Mouse (Mus musculus): ENCODE data around the gene Kif17.

Gene Kif17

GRCm38 (mm10) chr4:138259482-138259881, 9.2 kb downstream of the Kif17 start:
- peak in 1 of 2 experiments; percentile 15 for DNase-seq (ENCODE audit: low spot score in 2 of 2)

DNA sequence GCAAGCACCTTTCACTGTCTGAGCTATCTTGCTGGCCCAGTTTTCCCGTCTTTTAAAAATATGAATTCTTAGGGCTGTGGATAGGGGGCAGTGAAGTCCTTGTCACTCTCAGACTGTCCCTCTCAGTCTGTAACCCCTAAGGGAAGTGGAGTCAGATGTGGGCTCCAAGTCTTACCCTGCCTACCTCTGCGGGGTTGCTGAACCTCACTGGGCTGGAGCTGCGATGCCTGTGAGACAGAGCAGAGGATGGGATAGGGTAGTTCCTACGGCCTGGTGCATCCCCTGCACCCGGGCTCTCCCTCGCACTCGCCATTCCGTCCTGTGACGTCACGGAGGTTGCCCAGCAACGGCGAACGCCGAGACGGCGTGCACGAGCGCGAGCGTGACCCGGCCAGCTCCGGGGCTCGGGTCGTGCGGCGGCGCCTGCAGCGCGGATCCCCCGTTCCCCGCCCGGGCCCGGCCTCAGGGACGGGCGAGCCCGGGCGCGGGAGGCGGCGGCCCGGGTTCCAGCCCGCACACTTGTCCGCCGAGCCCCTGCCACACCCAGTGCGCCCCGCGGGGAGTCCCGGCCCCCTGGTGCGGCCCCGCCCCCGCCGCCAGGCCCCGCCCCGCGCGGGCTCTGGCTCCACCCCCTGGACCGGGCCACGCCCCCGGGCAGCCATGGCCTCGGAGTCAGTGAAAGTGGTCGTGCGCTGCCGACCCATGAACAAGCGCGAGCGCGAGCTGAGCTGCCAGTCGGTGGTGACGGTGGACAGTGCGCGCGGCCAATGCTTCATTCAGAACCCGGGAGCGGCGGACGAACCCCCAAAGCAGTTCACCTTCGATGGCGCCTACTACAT, 11.8 kb downstream of the Kif17 start:
- DNase-seq (ENCODE audit: low spot score in 2 of 2) = peak; percentile 83 to 91

DNA sequence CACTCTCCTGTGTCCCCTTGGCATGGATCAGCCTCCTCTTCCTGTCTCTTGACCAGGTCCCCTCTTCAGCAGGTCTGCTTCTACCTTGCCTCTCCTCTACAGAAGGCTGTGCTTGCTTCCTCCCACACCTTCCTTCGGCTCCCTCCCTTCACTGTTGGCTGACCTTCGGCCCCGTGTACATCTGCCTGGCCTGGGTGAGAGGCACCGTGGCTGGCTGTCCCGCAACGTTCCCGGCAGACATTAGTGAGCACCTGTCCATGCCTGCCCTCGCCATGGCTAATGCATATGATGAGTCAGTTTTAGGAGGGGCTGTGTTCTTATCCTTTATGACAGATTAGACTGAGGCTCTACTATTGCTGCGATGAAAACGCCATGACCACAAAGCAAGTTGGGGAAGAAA, 17.6 kb downstream of the Kif17 start:
- DNase-seq (ENCODE audit: low spot score in 2 of 2) = no peak

GRCm38 (mm10) chr4:138272011-138272997, 22.1 kb downstream of the Kif17 start:
- DNase-seq (ENCODE audit: low spot score in 2 of 2) = no peak

- DNase-seq (ENCODE audit: low spot score in 2 of 2) = no peak
Measured at GRCm38 (mm10) chr4:138278346-138278745, 28.1 kb downstream of the Kif17 start.

- DNase-seq (ENCODE audit: low spot score in 2 of 2) = peak; percentile 34 to 74
Measured at GRCm38 (mm10) chr4:138282834-138283233, 32.6 kb downstream of the Kif17 start.

DNA sequence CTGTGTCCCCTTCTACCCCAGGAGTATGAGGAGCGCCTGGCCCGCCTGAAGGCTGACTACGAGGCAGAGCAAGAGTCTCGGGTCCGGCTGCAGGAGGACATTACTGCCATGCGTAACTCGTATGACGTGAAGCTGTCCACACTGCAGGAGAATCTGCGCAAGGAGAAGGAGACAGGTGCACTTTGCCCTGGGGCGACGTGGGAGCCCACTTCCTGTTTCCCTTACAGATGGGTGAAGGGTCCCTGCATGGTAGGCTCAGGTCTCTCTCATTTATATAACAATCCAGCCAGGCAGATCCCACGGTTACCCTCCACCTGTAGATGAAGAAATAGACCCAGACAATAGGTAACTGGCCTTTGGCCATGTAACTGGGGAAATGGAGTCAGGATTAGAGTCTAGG, 36.2 kb downstream of the Kif17 start:
- no peak for DNase-seq (ENCODE audit: low spot score in 2 of 2)

DNA sequence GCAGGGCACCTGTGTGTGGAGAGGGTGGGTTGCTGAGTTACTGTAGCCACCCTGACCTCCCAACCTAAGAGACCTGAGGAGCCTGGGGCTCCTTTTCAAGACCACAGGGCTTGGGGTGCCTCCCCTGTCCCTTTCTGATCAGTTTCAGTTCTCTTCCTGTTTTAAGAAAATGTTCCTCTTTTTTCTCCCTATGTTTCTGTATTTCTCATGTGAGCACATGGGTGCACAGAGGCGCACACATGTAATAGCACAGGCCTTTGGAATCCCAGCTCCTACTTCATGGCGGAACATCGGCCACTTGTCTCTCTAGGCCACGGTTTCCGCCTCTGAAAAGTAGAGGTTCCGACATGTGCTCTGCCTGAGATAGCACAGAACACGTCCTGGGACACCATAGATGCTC, 38.5 kb downstream of the Kif17 start:
- DNase-seq (ENCODE audit: low spot score in 2 of 2) = no peak

DNA sequence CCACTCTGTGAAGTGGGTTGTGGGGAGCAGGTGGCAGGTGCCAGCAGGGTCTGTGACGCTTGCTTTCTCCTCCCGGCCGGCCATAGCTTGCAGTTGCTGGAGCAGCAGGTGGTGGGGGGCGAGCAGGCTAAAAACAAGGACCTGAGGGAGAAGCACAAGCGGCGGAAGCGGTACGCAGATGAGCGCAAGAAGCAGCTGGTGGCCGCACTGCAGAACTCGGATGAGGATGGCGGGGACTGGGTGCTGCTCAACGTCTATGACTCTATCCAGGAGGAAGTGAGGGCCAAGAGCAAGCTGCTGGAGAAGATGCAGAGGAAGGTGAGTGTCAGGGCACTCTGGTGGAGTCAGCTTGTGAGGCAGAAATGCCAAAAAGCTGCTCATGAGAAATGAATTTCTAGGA, 41.8 kb downstream of the Kif17 start:
- DNase-seq (ENCODE audit: low spot score in 2 of 2) = no peak

GRCm38 (mm10) chr4:138293261-138293948, 43.2 kb downstream of the Kif17 start:
- DNase-seq (ENCODE audit: low spot score in 2 of 2) = no peak

GRCm38 (mm10) chr4:138293949-138294550, 43.8 kb downstream of the Kif17 start:
- no peak for DNase-seq (ENCODE audit: low spot score in 2 of 2)

GRCm38 (mm10) chr4:138301271-138301780, 51.1 kb downstream of the Kif17 start:
- no peak for DNase-seq (ENCODE audit: low spot score in 2 of 2)

- no peak for DNase-seq (ENCODE audit: low spot score in 2 of 2)
Measured at GRCm38 (mm10) chr4:138303011-138303410, 52.8 kb downstream of the Kif17 start.

GRCm38 (mm10) chr4:138303742-138304141, 53.5 kb downstream of the Kif17 start:
- DNase-seq (ENCODE audit: low spot score in 2 of 2) = peak in 1 of 2 experiments; percentile 53

GRCm38 (mm10) chr4:138304340-138305104, 54.3 kb downstream of the Kif17 start, which contains the start of gene Ddost:
Gene Ddost, plus strand, starts transcription at chr4:138304730.
- peak; percentile 88 to 97 for DNase-seq (ENCODE audit: low spot score in 2 of 2)

DNA sequence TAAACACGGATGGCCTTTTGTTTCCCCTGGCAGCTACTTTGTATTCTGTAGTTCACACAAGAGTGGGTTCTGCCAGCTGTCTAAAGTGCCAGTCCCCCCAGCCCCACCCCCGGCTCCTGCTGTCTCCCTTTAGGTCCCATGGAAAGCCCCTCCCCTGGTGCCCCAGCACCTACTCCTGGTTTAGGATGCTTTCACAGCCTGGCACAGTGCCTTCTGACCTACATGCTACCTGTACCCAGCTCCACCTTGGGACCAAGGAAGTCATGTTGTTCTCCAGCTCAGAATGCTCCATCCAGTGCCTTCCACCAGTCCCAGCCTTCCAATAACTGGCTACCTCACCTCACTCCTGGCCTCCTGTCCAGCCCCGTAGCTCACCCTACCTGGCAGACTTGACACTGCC, 56.8 kb downstream of the Kif17 start:
- no peak for DNase-seq (ENCODE audit: low spot score in 2 of 2)

DNA sequence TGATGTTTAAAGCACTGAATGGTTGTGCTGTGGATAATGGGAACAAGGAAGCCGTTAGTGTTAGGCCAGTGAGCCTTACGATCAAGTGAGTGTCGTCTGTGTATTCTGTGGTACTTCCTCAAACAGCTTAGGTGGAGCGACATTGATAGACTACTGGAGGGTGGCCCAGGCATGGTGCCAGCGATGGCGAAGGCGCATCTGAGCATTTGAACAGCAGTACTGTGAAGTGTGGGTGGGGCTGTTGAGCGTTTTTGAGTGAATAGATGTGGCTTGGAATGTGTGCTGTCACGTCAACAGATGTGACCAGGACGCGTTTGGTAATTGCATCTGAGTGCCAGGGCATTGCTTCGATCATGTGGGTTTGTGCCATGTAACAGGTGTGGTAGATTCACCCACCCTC, 57.5 kb downstream of the Kif17 start:
- no peak for DNase-seq (ENCODE audit: low spot score in 2 of 2)

DNA sequence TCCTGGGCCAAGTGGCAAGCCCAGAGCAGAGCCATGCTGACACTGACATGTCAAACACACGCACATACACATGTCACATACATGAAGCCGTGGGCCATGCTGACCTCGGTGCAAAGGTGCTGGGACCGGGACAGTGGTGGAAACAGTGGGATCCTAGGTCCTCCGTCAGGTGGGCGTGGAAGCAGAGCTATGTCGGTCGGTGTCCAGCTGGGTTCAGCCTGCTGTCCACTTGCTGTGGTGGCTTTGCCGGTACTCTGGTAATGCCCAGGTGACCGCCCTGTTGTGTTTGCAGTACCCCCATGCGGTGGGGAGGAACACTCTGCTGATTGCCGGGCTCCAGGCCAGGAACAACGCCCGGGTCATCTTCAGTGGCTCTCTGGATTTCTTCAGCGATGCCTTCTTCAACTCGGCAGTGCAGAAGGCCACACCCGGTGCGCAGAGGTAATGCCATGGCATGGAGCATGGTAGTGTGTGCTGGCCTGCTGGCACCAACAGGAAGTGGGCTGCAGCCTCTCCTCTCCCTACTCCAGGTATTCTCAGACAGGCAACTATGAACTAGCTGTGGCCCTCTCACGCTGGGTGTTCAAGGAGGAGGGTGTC, 60.2 kb downstream of the Kif17 start:
- DNase-seq (ENCODE audit: low spot score in 2 of 2) = no peak

DNA sequence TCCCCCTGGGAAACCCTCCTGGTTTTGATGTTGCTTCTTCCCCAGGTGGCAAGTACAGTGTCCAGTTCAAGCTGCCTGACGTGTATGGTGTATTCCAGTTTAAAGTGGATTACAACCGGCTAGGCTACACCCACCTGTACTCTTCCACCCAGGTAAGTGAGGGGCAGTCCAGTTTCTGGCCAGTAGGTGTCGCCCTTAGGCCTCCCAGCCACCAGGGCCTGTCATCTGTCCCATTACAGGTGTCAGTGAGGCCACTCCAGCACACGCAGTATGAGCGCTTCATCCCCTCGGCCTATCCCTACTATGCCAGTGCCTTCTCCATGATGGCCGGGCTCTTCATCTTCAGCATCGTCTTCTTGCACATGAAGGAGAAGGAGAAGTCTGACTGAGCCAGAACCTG, 61.4 kb downstream of the Kif17 start:
- DNase-seq (ENCODE audit: low spot score in 2 of 2) = peak; percentile 32 to 69

GRCm38 (mm10) chr4:138312105-138312504, 61.9 kb downstream of the Kif17 start:
- DNase-seq (ENCODE audit: low spot score in 2 of 2) = no peak
